Mouse (Mus musculus) kidney, postnatal 0 days (tissue): Measurements from ENCODE around the gene 4931406P16Rik. TPM values are rescaled to one million over a fixed set of nuclear protein-coding genes. Genes with fewer than 3 reads are reported as not detected.

Experiments used
- ATAC-seq: fragments of 200-750 bp; cut with Nextera tagmentation; replicated peaks from 2 replicates; pipeline ENCODE4 v1.8.0; 2017; ENCODE audit warnings: low read depth, moderate number of reproducible peaks, moderate TSS enrichment, moderate library complexity; ENCODE audit not compliant: low FRiP score
- DNase-seq: peaks from one replicate; pipeline ENCODE4 v3.0.0-alpha.2; 2016; ENCODE audit warnings: low spot score
- H3K27ac ChIP-seq: fragments of 300-500 bp; sonication (generic); 2 replicates; pipeline ENCODE4 v1.5.1; 2014; ENCODE audit warnings: mild to moderate bottlenecking
- H3K27me3 ChIP-seq: fragments of 300-500 bp; sonication (generic); 2 replicates; pipeline ENCODE4 v1.6.1; 2014; ENCODE audit warnings: low read length, mixed read lengths; ENCODE audit not compliant: insufficient read depth
- H3K36me3 ChIP-seq: fragments of 300-500 bp; sonication (generic); 2 replicates; pipeline ENCODE4 v1.6.1; 2014; ENCODE audit warnings: low read length, mixed read lengths; ENCODE audit not compliant: insufficient read depth
- H3K4me1 ChIP-seq: fragments of 300-500 bp; sonication (generic); replicated peaks from 2 replicates; pipeline ENCODE4 v1.6.1; 2014; ENCODE audit warnings: antibody characterized with exemption, low read length, mixed read lengths; ENCODE audit not compliant: insufficient read depth
- H3K4me2 ChIP-seq: fragments of 300-500 bp; sonication (generic); 2 replicates; pipeline ENCODE4 v1.6.1; 2014; ENCODE audit warnings: mild to moderate bottlenecking, low read length, moderate library complexity, mixed read lengths
- H3K4me3 ChIP-seq: fragments of 300-500 bp; sonication (generic); replicated peaks from 2 replicates; pipeline ENCODE4 v1.5.1; 2014; ENCODE audit warnings: low read depth, low read length
- H3K9ac ChIP-seq: fragments of 300-500 bp; sonication (generic); 2 replicates; pipeline ENCODE4 v1.6.1; 2014; ENCODE audit warnings: low read depth, low read length
- H3K9me3 ChIP-seq: fragments of 300-500 bp; sonication (generic); replicated peaks from 2 replicates; pipeline ENCODE4 v1.6.1; 2016; ENCODE audit warnings: low read length, inconsistent platforms, mixed read lengths
- CTCF ChIP-seq: IDR thresholded peaks from 2 replicates; pipeline ENCODE4 v1.5.1; 2016; ENCODE audit warnings: antibody characterized with exemption, low read depth, mild to moderate bottlenecking, moderate library complexity
- WGBS: fragments of 180-500 bp; shearing (Covaris S2); extraction: QIAGEN DNeasy Blood & Tissue Kit; methylation state at CpG from one replicate; pipeline ENCODE4 v1.1.7; 2014; 5-methylcytosine and 5-hydroxymethylcytosine counted together
- polyA plus RNA-seq: library from polyadenylated mRNA; unstranded; fragments of >200 nt; fragmentation: Nextera tagmentation; extraction: Ambion mirVana; gene quantifications from 2 replicates; pipeline ENCODE4 v1.2.1, GENCODE M21; 2015

The 4931406P16Rik gene
- polyA plus RNA-seq, 1 experiment from 2014 or later, result 41.2 TPM

GRCm38 (mm10) chr7:34246870-34247499 is 66.4 kb downstream of the 4931406P16Rik start:
- no peak overlapping the region for H3K4me2 ChIP-seq
- ATAC-seq (no peak), DNase-seq (no peak)
- H3K4me1 ChIP-seq, result no peaks in the 10 kb centered on the region
- H3K9ac ChIP-seq, result no peak overlapping the region
- H3K9me3 ChIP-seq, result no peaks in the 10 kb centered on the region
- no peaks in the 10 kb centered on the region for H3K27me3 ChIP-seq
- H3K27ac ChIP-seq, result no peak overlapping the region
- peaks cover 64% of the 10 kb centered on the region for H3K36me3 ChIP-seq
- 94% methylated on average over 3 of the region's 3 CpGs for WGBS
- no peak for TF ChIP-seq CTCF
- no peak overlapping the region for H3K4me3 ChIP-seq

GRCm38 (mm10) chr7:34242176-34242575 is 71.2 kb downstream of the 4931406P16Rik start:
- Histone ChIP-seq H3K9me3 (no peaks in the 10 kb centered on the region), H3K4me3 (no peak overlapping the region), H3K9ac (no peak overlapping the region), H3K27ac (no peak overlapping the region), H3K36me3 (peaks cover 72% of the 10 kb centered on the region), H3K27me3 (no peaks in the 10 kb centered on the region), H3K4me2 (no peak overlapping the region), H3K4me1 (no peaks in the 10 kb centered on the region)
- no peak for DNase-seq
- ATAC-seq, result no peak
- TF ChIP-seq CTCF, result no peak
- 95% methylated on average over 11 of the region's 11 CpGs for WGBS

- no peak overlapping the region for H3K4me3 ChIP-seq
- WGBS, result 92% methylated on average over 5 of the region's 5 CpGs
- H3K9me3 ChIP-seq, result no peaks in the 10 kb centered on the region
- H3K27me3 ChIP-seq, result no peaks in the 10 kb centered on the region
- TF ChIP-seq CTCF, result no peak
- ATAC-seq, result no peak
- no peak overlapping the region for H3K9ac ChIP-seq
- peaks cover 40% of the 10 kb centered on the region for H3K36me3 ChIP-seq
- no peak for DNase-seq
- H3K4me2 ChIP-seq, result no peak overlapping the region
- peaks cover 4% of the 10 kb centered on the region for H3K4me1 ChIP-seq
- H3K27ac ChIP-seq, result no peak overlapping the region
Observed at GRCm38 (mm10) chr7:34238086-34238485, 75.3 kb downstream of the 4931406P16Rik start.

- WGBS, result 78% methylated on average over 5 of the region's 5 CpGs
- H3K9me3 ChIP-seq, result no peaks in the 10 kb centered on the region
- DNase-seq, result no peak
- H3K4me2 ChIP-seq, result no peak overlapping the region
- no peak for ATAC-seq
- H3K9ac ChIP-seq, result no peak overlapping the region
- no peak overlapping the region for H3K4me3 ChIP-seq
- no peak overlapping the region for H3K27ac ChIP-seq
- peaks cover 9% of the 10 kb centered on the region for H3K4me1 ChIP-seq
- H3K27me3 ChIP-seq, result no peaks in the 10 kb centered on the region
- peaks cover 24% of the 10 kb centered on the region for H3K36me3 ChIP-seq
- no peak for TF ChIP-seq CTCF
Observed at GRCm38 (mm10) chr7:34235602-34236001, 77.7 kb downstream of the 4931406P16Rik start.

- no peaks in the 10 kb centered on the region for H3K9me3 ChIP-seq
- ATAC-seq, result no peak
Observed at GRCm38 (mm10) chr7:34234610-34235561, 78.5 kb downstream of the 4931406P16Rik start.

GRCm38 (mm10) chr7:34233909-34234609 is 79.3 kb downstream of the 4931406P16Rik start:
- H3K36me3 ChIP-seq, result peaks cover 11% of the 10 kb centered on the region
- no peak for TF ChIP-seq CTCF
- peak overlapping the region; percentile 91 for H3K27ac ChIP-seq
- ATAC-seq, result peak; percentile 92
- DNase-seq, result peak; percentile 96
- H3K4me1 ChIP-seq, result peaks cover 11% of the 10 kb centered on the region
- H3K4me2 ChIP-seq, result peak overlapping the region; percentile 67
- no peaks in the 10 kb centered on the region for H3K27me3 ChIP-seq
- H3K9ac ChIP-seq, result peak overlapping the region; percentile 64
- under 1% methylated on average over 46 of the region's 46 CpGs for WGBS
- peak overlapping the region; percentile 46 for H3K4me3 ChIP-seq
- no peaks in the 10 kb centered on the region for H3K9me3 ChIP-seq

More at GRCm38 (mm10) chr7:34234610-34235561, 78.5 kb downstream of the 4931406P16Rik start:
- Histone ChIP-seq H3K4me2 (peak overlapping the region; percentile 67), H3K4me1 (peaks cover 11% of the 10 kb centered on the region), H3K27me3 (no peaks in the 10 kb centered on the region), H3K36me3 (peaks cover 19% of the 10 kb centered on the region), H3K9ac (peak overlapping the region; percentile 54; the same call in 1 of the 2 replicates), H3K4me3 (peak overlapping the region; percentile 46), H3K27ac (peak overlapping the region; percentile 91)
- WGBS, result 1% methylated on average over 17 of the region's 17 CpGs
- TF ChIP-seq CTCF, result no peak
- DNase-seq, result peak; percentile 36
